Mouse (Mus musculus) liver, embryonic 11.5 days (tissue): Measurements from ENCODE around the gene Samd7. TPM values are rescaled to one million over a fixed set of nuclear protein-coding genes. Genes with fewer than 3 reads are reported as not detected.

Experiments
- ATAC-seq: fragments of 200-750 bp; cut with Nextera tagmentation; replicated peaks from 2 replicates; pipeline ENCODE4 v1.8.0; 2017; ENCODE audit warnings: moderate number of reproducible peaks, mild to moderate bottlenecking, moderate TSS enrichment, moderate library complexity; ENCODE audit not compliant: low FRiP score
- DNase-seq: peaks from one replicate; pipeline ENCODE4 v3.0.0-alpha.2; 2017; ENCODE audit warnings: low spot score
- H3K27ac ChIP-seq: fragments of 300-500 bp; sonication (generic); 2 replicates; pipeline ENCODE4 v1.5.1; 2014; ENCODE audit warnings: mild to moderate bottlenecking, low read depth, low read length, control low read depth
- H3K27me3 ChIP-seq: fragments of 300-500 bp; sonication (generic); replicated peaks from 2 replicates; pipeline ENCODE4 v1.6.1; 2014; ENCODE audit warnings: low read length, mixed read lengths; ENCODE audit not compliant: control insufficient read depth, insufficient read depth
- H3K36me3 ChIP-seq: fragments of 300-500 bp; sonication (generic); 2 replicates; pipeline ENCODE4 v1.6.1; 2014; ENCODE audit warnings: mild to moderate bottlenecking, low read length, moderate library complexity, mixed read lengths; ENCODE audit not compliant: control insufficient read depth, insufficient read depth
- H3K4me1 ChIP-seq: fragments of 300-500 bp; sonication (generic); replicated peaks from 2 replicates; pipeline ENCODE4 v1.6.1; 2014; ENCODE audit warnings: low read length, mixed read lengths; ENCODE audit not compliant: control insufficient read depth, insufficient read depth
- H3K4me2 ChIP-seq: fragments of 300-500 bp; sonication (generic); 2 replicates; pipeline ENCODE4 v1.6.1; 2014; ENCODE audit warnings: mild to moderate bottlenecking, control low read depth, moderate library complexity
- H3K4me3 ChIP-seq: fragments of 300-500 bp; sonication (generic); 2 replicates; pipeline ENCODE4 v1.5.1; 2014; ENCODE audit warnings: low read depth, low read length, control low read depth
- H3K9ac ChIP-seq: fragments of 300-500 bp; sonication (generic); 2 replicates; pipeline ENCODE4 v1.6.1; 2014; ENCODE audit warnings: low read depth, low read length, control low read depth
- H3K9me3 ChIP-seq: fragments of 300-500 bp; sonication (generic); 2 replicates; pipeline ENCODE4 v1.6.1; 2016; ENCODE audit warnings: low read length, inconsistent platforms, mixed read lengths; ENCODE audit not compliant: control insufficient read depth
- WGBS: fragments of 180-500 bp; shearing (Covaris S2); extraction: QIAGEN DNeasy Blood & Tissue Kit; methylation state at CpG from one replicate; pipeline ENCODE4 v1.1.7; 2014; 5-methylcytosine and 5-hydroxymethylcytosine counted together
- polyA plus RNA-seq: library from polyadenylated mRNA; unstranded; fragments of >200 nt; fragmentation: Nextera tagmentation; extraction: Ambion mirVana; gene quantifications from 2 replicates; pipeline ENCODE4 v1.2.1, GENCODE M21; 2014

The Samd7 gene
- polyA plus RNA-seq, 1 experiment from 2014 or later, result not detected

DNA sequence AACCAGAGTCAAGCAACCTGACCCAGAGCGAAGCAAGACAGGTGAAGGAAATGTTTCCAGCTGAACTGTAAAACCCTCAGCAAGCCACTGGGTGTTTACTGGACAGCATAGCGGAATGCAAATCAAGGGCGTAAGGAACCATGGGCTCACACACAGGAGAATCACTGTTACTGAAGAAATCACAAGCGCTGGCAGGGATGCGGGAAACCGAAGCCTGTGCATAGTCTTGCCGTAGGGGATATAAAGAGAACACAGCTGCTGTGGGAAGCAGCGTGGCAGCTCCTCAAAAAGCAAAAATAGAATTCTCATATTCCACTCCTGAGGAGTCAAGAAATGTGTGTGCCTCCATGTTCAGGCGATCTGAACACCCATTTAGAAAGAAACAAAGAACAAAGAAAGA, 9.3 kb upstream of the Samd7 start:
- Histone ChIP-seq H3K4me1 (no peaks in the 10 kb centered on the region), H3K36me3 (no peaks in the 10 kb centered on the region), H3K27ac (no peak overlapping the region), H3K4me2 (no peak overlapping the region), H3K9ac (no peak overlapping the region), H3K9me3 (no peaks in the 10 kb centered on the region), H3K27me3 (no peaks in the 10 kb centered on the region), H3K4me3 (no peak overlapping the region)
- 86% methylated on average over 9 of the region's 9 CpGs for WGBS
- DNase-seq (no peak), ATAC-seq (no peak)

DNA sequence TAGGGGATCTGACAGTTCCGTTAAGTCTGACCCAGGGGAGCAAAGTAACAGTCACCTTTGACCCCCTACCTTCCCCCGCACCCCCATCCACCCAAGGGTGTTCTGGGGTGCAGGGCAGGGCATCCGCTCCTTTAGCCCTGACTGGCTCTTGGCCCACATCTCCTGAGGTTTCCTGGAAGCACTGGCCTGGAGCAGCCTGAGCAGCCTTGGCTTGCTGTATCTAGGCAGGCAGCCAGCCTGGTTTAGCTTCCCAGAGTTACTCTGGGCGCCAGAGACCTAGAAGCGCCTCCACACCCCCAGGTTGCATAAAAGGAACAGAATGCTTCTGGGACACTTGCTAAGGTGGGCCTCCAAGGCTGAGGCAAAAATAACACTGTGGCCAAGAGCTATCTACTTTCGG, 4.8 kb upstream of the Samd7 start:
- Histone ChIP-seq H3K4me2 (no peak overlapping the region), H3K4me1 (no peaks in the 10 kb centered on the region), H3K27me3 (no peaks in the 10 kb centered on the region), H3K9ac (no peak overlapping the region), H3K9me3 (no peaks in the 10 kb centered on the region), H3K36me3 (no peaks in the 10 kb centered on the region), H3K27ac (no peak overlapping the region), H3K4me3 (no peak overlapping the region)
- DNase-seq (no peak), ATAC-seq (no peak)
- 81% methylated on average over 6 of the region's 6 CpGs for WGBS

GRCm38 (mm10) chr3:30742891-30743290, 3.2 kb upstream of the Samd7 start:
- 84% methylated on average over 7 of the region's 7 CpGs for WGBS
- H3K27me3 ChIP-seq, result no peaks in the 10 kb centered on the region
- no peak overlapping the region for H3K4me2 ChIP-seq
- DNase-seq (no peak), ATAC-seq (no peak)
- H3K4me1 ChIP-seq, result no peaks in the 10 kb centered on the region
- H3K4me3 ChIP-seq, result no peak overlapping the region
- H3K9me3 ChIP-seq, result no peaks in the 10 kb centered on the region
- H3K9ac ChIP-seq, result no peak overlapping the region
- H3K36me3 ChIP-seq, result no peaks in the 10 kb centered on the region
- H3K27ac ChIP-seq, result no peak overlapping the region

DNA sequence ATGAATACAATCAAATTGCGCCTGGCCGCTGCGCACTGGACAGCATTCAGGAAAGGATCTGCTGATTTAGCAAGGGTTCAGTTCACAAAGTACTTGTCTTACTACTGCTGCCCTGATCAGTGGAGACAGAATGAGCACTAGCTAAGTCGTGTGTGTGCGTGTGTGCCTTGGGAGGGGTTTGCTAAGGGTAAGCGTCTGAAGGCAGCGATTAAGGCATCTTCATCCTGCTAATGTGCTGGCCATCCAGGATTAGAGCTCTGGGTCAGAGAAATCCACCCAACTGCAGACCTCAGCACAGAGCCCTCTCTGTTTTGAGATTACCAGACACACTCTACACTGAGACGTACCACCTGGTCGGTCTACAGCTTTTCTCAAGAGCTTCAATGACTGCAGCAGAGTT, 2.2 kb downstream of the Samd7 start:
- Histone ChIP-seq H3K27me3 (no peaks in the 10 kb centered on the region), H3K36me3 (no peaks in the 10 kb centered on the region), H3K9ac (no peak overlapping the region), H3K9me3 (no peaks in the 10 kb centered on the region), H3K4me3 (no peak overlapping the region), H3K4me1 (no peaks in the 10 kb centered on the region), H3K27ac (no peak overlapping the region), H3K4me2 (no peak overlapping the region)
- WGBS, result 88% methylated on average over 9 of the region's 9 CpGs
- ATAC-seq (no peak), DNase-seq (no peak)

DNA sequence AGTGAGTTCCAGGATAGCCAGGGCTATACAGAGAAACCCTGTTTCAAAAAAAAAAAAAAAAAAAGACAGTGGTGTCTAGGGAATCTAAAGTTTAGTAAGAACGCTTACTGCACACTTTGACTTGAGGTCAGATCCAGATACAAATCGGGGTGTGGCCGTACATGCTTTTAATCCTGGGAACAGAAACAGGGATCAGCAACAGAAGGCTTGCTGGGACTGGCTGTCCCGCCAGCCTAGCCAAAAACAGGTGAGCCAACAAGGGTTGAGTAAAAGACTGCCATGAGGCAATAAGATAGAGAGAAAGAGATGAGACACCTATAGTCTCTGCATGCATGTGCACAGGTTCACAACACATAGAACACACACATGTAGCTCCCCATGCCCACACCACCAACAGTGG, 8.6 kb downstream of the Samd7 start:
- Histone ChIP-seq H3K27me3 (no peaks in the 10 kb centered on the region), H3K9me3 (no peaks in the 10 kb centered on the region), H3K4me2 (no peak overlapping the region), H3K27ac (no peak overlapping the region), H3K9ac (no peak overlapping the region), H3K4me1 (no peaks in the 10 kb centered on the region), H3K4me3 (no peak overlapping the region), H3K36me3 (no peaks in the 10 kb centered on the region)
- DNase-seq (no peak), ATAC-seq (no peak)
- WGBS, result 93% methylated on average over 4 of the region's 4 CpGs

DNA sequence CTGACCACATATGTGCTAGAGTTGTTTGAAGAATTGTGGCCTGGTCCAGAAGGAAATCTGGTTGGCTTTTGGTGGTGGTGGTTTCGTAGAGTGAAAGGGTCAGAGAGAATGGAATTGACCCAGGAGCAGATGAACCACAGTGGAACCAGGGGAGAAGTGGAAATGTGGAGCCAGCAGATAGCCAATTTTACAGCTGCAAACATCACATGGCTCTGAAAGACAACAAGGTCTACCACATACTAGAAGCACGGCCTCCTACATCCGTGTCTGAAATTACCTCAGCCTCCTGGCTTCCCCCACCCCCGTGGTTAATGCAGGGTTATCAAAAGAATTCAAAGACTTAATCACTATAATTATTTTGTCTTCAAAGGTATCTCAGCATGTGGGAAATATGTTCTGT, 18.8 kb downstream of the Samd7 start:
- H3K9ac ChIP-seq, result no peak overlapping the region
- H3K4me2 ChIP-seq, result peak overlapping the region; percentile 58
- H3K27me3 ChIP-seq, result no peaks in the 10 kb centered on the region
- 67% methylated on average over 4 of the region's 4 CpGs for WGBS
- DNase-seq (no peak), ATAC-seq (no peak; the same call in 1 of the 2 replicates)
- no peaks in the 10 kb centered on the region for H3K36me3 ChIP-seq
- no peaks in the 10 kb centered on the region for H3K9me3 ChIP-seq
- peak overlapping the region; percentile 32; the same call in 1 of the 2 replicates for H3K4me3 ChIP-seq
- H3K4me1 ChIP-seq, result peaks cover 19% of the 10 kb centered on the region
- peak overlapping the region; percentile 66; the same call in 1 of the 2 replicates for H3K27ac ChIP-seq

- Histone ChIP-seq H3K27me3 (no peaks in the 10 kb centered on the region), H3K9ac (no peak overlapping the region), H3K27ac (peak overlapping the region; percentile 71), H3K36me3 (no peaks in the 10 kb centered on the region), H3K4me1 (peaks cover 19% of the 10 kb centered on the region), H3K4me3 (peak overlapping the region; percentile 32), H3K4me2 (peak overlapping the region; percentile 58), H3K9me3 (no peaks in the 10 kb centered on the region)
- peak; percentile 98 for ATAC-seq
- DNase-seq, result peak; percentile 65
- WGBS, result 29% methylated on average over 10 of the region's 10 CpGs
These were observed 19.4 kb downstream of the Samd7 start for GRCm38 (mm10) chr3:30765311-30766027.

GRCm38 (mm10) chr3:30766177-30766576, 20.1 kb downstream of the Samd7 start:
- DNase-seq (peak; percentile 39), ATAC-seq (peak; percentile 78)
- Histone ChIP-seq H3K4me1 (peaks cover 19% of the 10 kb centered on the region), H3K9ac (peak overlapping the region; percentile 2; the same call in 1 of the 2 replicates), H3K4me3 (no peak overlapping the region), H3K9me3 (no peaks in the 10 kb centered on the region), H3K27me3 (no peaks in the 10 kb centered on the region), H3K4me2 (peak overlapping the region; percentile 55), H3K36me3 (no peaks in the 10 kb centered on the region), H3K27ac (peak overlapping the region; percentile 71)
- 36% methylated on average over 7 of the region's 7 CpGs for WGBS

- DNase-seq (no peak), ATAC-seq (no peak)
- 75% methylated on average over 6 of the region's 6 CpGs for WGBS
- no peak overlapping the region for H3K27ac ChIP-seq
- H3K4me2 ChIP-seq, result no peak overlapping the region
- H3K4me1 ChIP-seq, result peaks cover 19% of the 10 kb centered on the region
- no peaks in the 10 kb centered on the region for H3K36me3 ChIP-seq
- no peaks in the 10 kb centered on the region for H3K9me3 ChIP-seq
- no peaks in the 10 kb centered on the region for H3K27me3 ChIP-seq
- H3K9ac ChIP-seq, result no peak overlapping the region
- H3K4me3 ChIP-seq, result no peak overlapping the region
These were observed 21.2 kb downstream of the Samd7 start for GRCm38 (mm10) chr3:30767271-30767670.
